ENCODE assay signal across 27 mouse cellular contexts in genomic region chr16:18636401-18636800, GRCm38 (mm10). TPM values are rescaled to one million over a fixed set of nuclear protein-coding genes. Genes with fewer than 3 reads are reported as not detected.
DNase-seq lines count a peak whose midpoint lies in the region; ATAC-seq and TF ChIP-seq lines count a peak whose summit lies in the region.
"Had no signal": no experiment of that assay in that cellular context is flagged by ENCODE, and none has a peak within 500 bp of the region (broad histone marks: within the 10 kb centered on the region; RNA-seq: fewer than 3 reads in every experiment).

No protein-coding gene starts in this region.

- peaks cover 33% of the 10 kb centered on the region for H3K27me3 ChIP-seq in heart, embryonic 10.5 days (ENCODE audit: insufficient read depth, poor library complexity, severe bottlenecking)
- no peaks in the 10 kb centered on the region for H3K27me3 ChIP-seq in liver, postnatal 0 days (ENCODE audit: insufficient read depth, low read length)
- peaks cover 13% of the 10 kb centered on the region for H3K27me3 ChIP-seq in liver, embryonic 11.5 days (replicated peaks; ENCODE audit: control insufficient read depth, insufficient read depth, low read length)
- H3K27me3 ChIP-seq: embryonic facial prominence, embryonic 12.5 days; embryonic facial prominence, embryonic 15.5 days had no signal

- H3K4me1 ChIP-seq in heart, embryonic 10.5 days = no peaks in the 10 kb centered on the region
- no peaks in the 10 kb centered on the region; the same call in 1 of the 2 replicates for H3K4me1 ChIP-seq in liver, postnatal 0 days (ENCODE audit: insufficient read depth)
- 0 out of 2 replicates have a peak, but pooled peaks cover 2% of the 10 kb centered on the region for H3K4me1 ChIP-seq in liver, embryonic 11.5 days (replicated peaks; ENCODE audit: control insufficient read depth, insufficient read depth, low read length)
- H3K4me1 ChIP-seq: embryonic facial prominence, embryonic 12.5 days; heart, embryonic 13.5 days; hindbrain, embryonic 13.5 days had no signal

- no peaks in the 10 kb centered on the region for H3K36me3 ChIP-seq in heart, embryonic 10.5 days
- no peaks in the 10 kb centered on the region for H3K36me3 ChIP-seq in liver, postnatal 0 days (replicated peaks; ENCODE audit: insufficient read depth, low read length)
- H3K36me3 ChIP-seq in liver, embryonic 11.5 days (ENCODE audit: control insufficient read depth, insufficient read depth, low read length) = no peaks in the 10 kb centered on the region
- H3K36me3 ChIP-seq: embryonic facial prominence, embryonic 12.5 days; embryonic facial prominence, embryonic 15.5 days; G1E; heart, embryonic 13.5 days; hindbrain, embryonic 10.5 days; hindbrain, embryonic 13.5 days had no signal

- intact Hi-C loops in heart, postnatal 14 days (cut with DNase I) = no loop called here

- H3K4me2 ChIP-seq in liver, postnatal 0 days (ENCODE audit: low read depth, low read length) = no peak overlapping the region
- H3K4me2 ChIP-seq in liver, embryonic 11.5 days = no peak overlapping the region
- H3K4me2 ChIP-seq: embryonic facial prominence, embryonic 12.5 days; embryonic facial prominence, embryonic 15.5 days; heart, embryonic 13.5 days; hindbrain, embryonic 13.5 days had no signal

- no peaks in the 10 kb centered on the region for H3K9me3 ChIP-seq in heart, embryonic 10.5 days
- no peaks in the 10 kb centered on the region for H3K9me3 ChIP-seq in liver, postnatal 0 days (ENCODE audit: low read length)
- H3K9me3 ChIP-seq in liver, embryonic 11.5 days (ENCODE audit: control insufficient read depth, low read length) = no peaks in the 10 kb centered on the region
- H3K9me3 ChIP-seq: embryonic facial prominence, embryonic 12.5 days; embryonic facial prominence, embryonic 15.5 days; G1E; heart, embryonic 13.5 days; hindbrain, embryonic 10.5 days; hindbrain, embryonic 13.5 days had no signal

- no peak for TF ChIP-seq EP300 in liver, postnatal 0 days (IDR thresholded peaks at IDR 0.05; ENCODE audit: low read depth)

- H3K9ac ChIP-seq in liver, postnatal 0 days (replicated peaks) = no peak overlapping the region
- no peak overlapping the region for H3K9ac ChIP-seq in liver, embryonic 11.5 days (ENCODE audit: low read depth, low read length)
- H3K9ac ChIP-seq: embryonic facial prominence, embryonic 12.5 days; embryonic facial prominence, embryonic 15.5 days; forebrain, postnatal 0 days; heart, embryonic 13.5 days; hindbrain, embryonic 13.5 days had no signal

- DNase-seq in heart, embryonic 10.5 days (ENCODE audit: low spot score) = peak; percentile 64
- DNase-seq in heart, postnatal 14 days = no peak
- DNase-seq in liver, postnatal 0 days = peak; percentile 8
- no peak for DNase-seq in liver, embryonic 11.5 days (ENCODE audit: low spot score)
- DNase-seq in urinary bladder, adult 2 months (ENCODE audit: low spot score) = peak; percentile 3
- no peak for DNase-seq in urinary bladder, postnatal 14 days (ENCODE audit: low spot score)
- DNase-seq: adrenal gland, postnatal 10 days; adrenal gland, postnatal 36 days; B cell, adult 2 months; cerebellum, adult 18-20 months; cerebellum, adult 9-10 months; cerebellum, postnatal 14 days; forebrain, postnatal 0 days; gastrocnemius, adult 2 months; gastrocnemius, postnatal 14 days; heart, adult 18-20 months had no signal

- no peak for ATAC-seq in liver, postnatal 0 days
- ATAC-seq in liver, embryonic 11.5 days (replicated peaks; ENCODE audit: low FRiP score) = no peak
- ATAC-seq: forebrain, embryonic 14.5 days; forebrain, postnatal 0 days; hindbrain, embryonic 16.5 days; Patski had no signal

- H3K27ac ChIP-seq in heart, embryonic 10.5 days = no peak overlapping the region
- H3K27ac ChIP-seq in liver, postnatal 0 days (ENCODE audit: low read depth) = no peak overlapping the region
- H3K27ac ChIP-seq in liver, embryonic 11.5 days (ENCODE audit: low read depth, low read length) = no peak overlapping the region
- H3K27ac ChIP-seq: embryonic facial prominence, embryonic 12.5 days; embryonic facial prominence, embryonic 15.5 days; gastrocnemius, adult 2 months; heart, embryonic 13.5 days; hindbrain, embryonic 10.5 days; hindbrain, embryonic 13.5 days had no signal

- TF ChIP-seq CTCF in liver, postnatal 0 days (IDR thresholded peaks at IDR 0.05; ENCODE audit: low read depth) = no peak

- no peak overlapping the region for H3K4me3 ChIP-seq in heart, embryonic 10.5 days
- no peak overlapping the region for H3K4me3 ChIP-seq in liver, postnatal 0 days (ENCODE audit: low read depth, low read length)
- H3K4me3 ChIP-seq in liver, embryonic 11.5 days (ENCODE audit: low read depth, low read length) = no peak overlapping the region
- H3K4me3 ChIP-seq: embryonic facial prominence, embryonic 12.5 days; embryonic facial prominence, embryonic 15.5 days; gastrocnemius, adult 2 months; heart, embryonic 13.5 days; hindbrain, embryonic 10.5 days; hindbrain, embryonic 13.5 days had no signal

- 77% methylated on average over 5 of the region's 5 CpGs for WGBS in heart, embryonic 10.5 days
- 83% methylated on average over 5 of the region's 5 CpGs for WGBS in liver, postnatal 0 days (ENCODE audit: insufficient replicate concordance)
- WGBS in liver, embryonic 11.5 days = 79% methylated on average over 5 of the region's 5 CpGs

RNA-seq across cellular contexts. Expression of gene Sept5, which starts 6.6 kb away (rescaled TPM):
- polyA plus RNA-seq in heart, embryonic 10.5 days (2016; fragmentation: Nextera tagmentation; extraction: Ambion mirVana) = 4.3 and 11.7 TPM in 2 replicates
- total RNA-seq in heart, postnatal 14 days (2021) = 1 to 10 TPM; 6.7 to 7.6 TPM
- 3.0 and 3.2 TPM in 2 replicates for polyA plus RNA-seq in liver, postnatal 0 days (2015; fragmentation: Nextera tagmentation; extraction: Ambion mirVana)
- polyA plus RNA-seq in liver, embryonic 11.5 days (2014; fragmentation: Nextera tagmentation; extraction: Ambion mirVana) = 6.0 and 6.2 TPM in 2 replicates
- polyA plus RNA-seq in urinary bladder, adult 2 months (2012; rRNA removed) = 44.7 and 46.4 TPM in 2 replicates
- polyA plus RNA-seq: G1E had no signal

RNA-seq across cellular contexts. Expression of gene Gm49601, which starts 10.2 kb away (rescaled TPM):
- 0.26 and 1.1 TPM in 2 replicates for polyA plus RNA-seq in heart, embryonic 10.5 days (2016; fragmentation: Nextera tagmentation; extraction: Ambion mirVana)
- 1 to 10 TPM; 2.8 to 4.0 TPM for total RNA-seq in heart, postnatal 14 days (2021)
- 0.32 TPM in 1 of 2 replicates, not detected in the other for polyA plus RNA-seq in liver, postnatal 0 days (2015; fragmentation: Nextera tagmentation; extraction: Ambion mirVana)
- polyA plus RNA-seq in liver, embryonic 11.5 days (2014; fragmentation: Nextera tagmentation; extraction: Ambion mirVana) = not detected in 2 replicates
- polyA plus RNA-seq in urinary bladder, adult 2 months (2012; rRNA removed) = 11.8 and 15.0 TPM in 2 replicates
- polyA plus RNA-seq: G1E had no signal

RNA-seq across cellular contexts. Expression of gene Gp1bb, which starts 14.2 kb away (rescaled TPM):
- polyA plus RNA-seq in heart, embryonic 10.5 days (2016; fragmentation: Nextera tagmentation; extraction: Ambion mirVana) = 6.0 and 7.4 TPM in 2 replicates
- under 1 TPM in 1 of 2 experiments, not detected in 1; 0.29 TPM for total RNA-seq in heart, postnatal 14 days (2021)
- 55.8 and 56.5 TPM in 2 replicates for polyA plus RNA-seq in liver, postnatal 0 days (2015; fragmentation: Nextera tagmentation; extraction: Ambion mirVana)
- polyA plus RNA-seq in liver, embryonic 11.5 days (2014; fragmentation: Nextera tagmentation; extraction: Ambion mirVana) = 42.4 and 46.3 TPM in 2 replicates
- polyA plus RNA-seq in urinary bladder, adult 2 months (2012; rRNA removed) = 0.55 and 0.59 TPM in 2 replicates
- total RNA-seq: adrenal gland, adult 18-20 months; CH12.LX; gastrocnemius, adult 2 months; gastrocnemius, postnatal 14 days had no signal

RNA-seq across cellular contexts. Expression of gene Tbx1, which starts 45.9 kb away (rescaled TPM):
- 1.00 and 6.9 TPM in 2 replicates for polyA plus RNA-seq in heart, embryonic 10.5 days (2016; fragmentation: Nextera tagmentation; extraction: Ambion mirVana)
- total RNA-seq in heart, postnatal 14 days (2021) = under 1 TPM; 0.48 to 0.76 TPM
- polyA plus RNA-seq in liver, postnatal 0 days (2015; fragmentation: Nextera tagmentation; extraction: Ambion mirVana) = 0.40 TPM in 1 of 2 replicates, not detected in the other
- 0.17 and 0.43 TPM in 2 replicates for polyA plus RNA-seq in liver, embryonic 11.5 days (2014; fragmentation: Nextera tagmentation; extraction: Ambion mirVana)
- 2.0 and 4.1 TPM in 2 replicates for polyA plus RNA-seq in urinary bladder, adult 2 months (2012; rRNA removed)
- polyA plus RNA-seq: G1E had no signal

Comparison
In these comparisons a context has a peak if more than half of its experiments do, and no peak if none do; other contexts are left out.
1. DNase-seq: peak in heart, embryonic 10.5 days (single experiment), liver, postnatal 0 days (single experiment) and urinary bladder, adult 2 months (single experiment); none in heart, postnatal 14 days (0 of 2), liver, embryonic 11.5 days (single experiment) and urinary bladder, postnatal 14 days (single experiment).